Mouse (Mus musculus) kidney, embryonic 16.5 days (tissue): Measurements from ENCODE around the gene Wscd1. TPM values are rescaled to one million over a fixed set of nuclear protein-coding genes. Genes with fewer than 3 reads are reported as not detected.

Source experiments
- ATAC-seq: fragments of 200-750 bp; cut with Nextera tagmentation; 2 replicates; pipeline ENCODE4 v1.8.0; 2017; ENCODE audit warnings: moderate TSS enrichment; ENCODE audit not compliant: low FRiP score, low TSS enrichment
- H3K27ac ChIP-seq: fragments of 300-500 bp; sonication (generic); 2 replicates; pipeline ENCODE4 v1.5.1; 2014; ENCODE audit warnings: low read length
- H3K27me3 ChIP-seq: fragments of 300-500 bp; sonication (generic); 2 replicates; pipeline ENCODE4 v1.6.1; 2014; ENCODE audit warnings: low read length, control low read depth, mixed read lengths; ENCODE audit not compliant: insufficient read depth
- H3K36me3 ChIP-seq: fragments of 300-500 bp; sonication (generic); 2 replicates; pipeline ENCODE4 v1.6.1; 2014; ENCODE audit warnings: low read length, control low read depth, mixed read lengths; ENCODE audit not compliant: insufficient read depth
- H3K4me1 ChIP-seq: fragments of 300-500 bp; sonication (generic); 2 replicates; pipeline ENCODE4 v1.6.1; 2014; ENCODE audit warnings: low read length, control low read depth, mixed read lengths; ENCODE audit not compliant: insufficient read depth
- H3K4me2 ChIP-seq: fragments of 300-500 bp; sonication (generic); replicated peaks from 2 replicates; pipeline ENCODE4 v1.6.1; 2014; ENCODE audit warnings: low read depth, low read length
- H3K4me3 ChIP-seq: fragments of 300-500 bp; sonication (generic); 2 replicates; pipeline ENCODE4 v1.5.1; 2014; ENCODE audit warnings: mild to moderate bottlenecking, low read length
- H3K9ac ChIP-seq: fragments of 300-500 bp; sonication (generic); replicated peaks from 2 replicates; pipeline ENCODE4 v1.6.1; 2014; ENCODE audit warnings: low read length
- H3K9me3 ChIP-seq: fragments of 300-500 bp; sonication (generic); 2 replicates; pipeline ENCODE4 v1.6.1; 2016; ENCODE audit warnings: low read length, control low read depth
- WGBS: fragments of 180-500 bp; shearing (Covaris S2); extraction: QIAGEN DNeasy Blood & Tissue Kit; methylation state at CpG from one replicate; pipeline ENCODE4 v1.1.7; 2014; 5-methylcytosine and 5-hydroxymethylcytosine counted together
- polyA plus RNA-seq: library from polyadenylated mRNA; unstranded; fragments of >200 nt; fragmentation: Nextera tagmentation; extraction: Ambion mirVana; gene quantifications from 2 replicates; pipeline ENCODE4 v1.2.1, GENCODE M21; 2015

Gene Wscd1
- polyA plus RNA-seq, 1 experiment from 2014 or later, result 18.1 TPM

- Histone ChIP-seq H3K27ac (no peak overlapping the region), H3K36me3 (no peaks in the 10 kb centered on the region), H3K9me3 (no peaks in the 10 kb centered on the region), H3K4me1 (no peaks in the 10 kb centered on the region; the same call in 1 of the 2 replicates), H3K27me3 (no peaks in the 10 kb centered on the region), H3K9ac (no peak overlapping the region), H3K4me2 (no peak overlapping the region), H3K4me3 (no peak overlapping the region)
- no peak for ATAC-seq
- WGBS, result 80% methylated on average over 13 of the region's 13 CpGs
These were observed 32.1 kb downstream of the Wscd1 start for GRCm38 (mm10) chr11:71781737-71782354.

- Histone ChIP-seq H3K4me2 (no peak overlapping the region), H3K27me3 (no peaks in the 10 kb centered on the region), H3K36me3 (no peaks in the 10 kb centered on the region), H3K4me3 (no peak overlapping the region), H3K9me3 (no peaks in the 10 kb centered on the region), H3K9ac (no peak overlapping the region), H3K27ac (no peak overlapping the region), H3K4me1 (no peaks in the 10 kb centered on the region)
- no peak for ATAC-seq
- WGBS, result 84% methylated on average over 4 of the region's 4 CpGs
These were observed 35.8 kb downstream of the Wscd1 start for GRCm38 (mm10) chr11:71785499-71785898.

- no peak overlapping the region for H3K4me2 ChIP-seq
- no peak overlapping the region for H3K9ac ChIP-seq
- no peak overlapping the region for H3K4me3 ChIP-seq
- H3K9me3 ChIP-seq, result no peaks in the 10 kb centered on the region
- H3K27ac ChIP-seq, result no peak overlapping the region
- 83% methylated on average over 4 of the region's 4 CpGs for WGBS
- no peaks in the 10 kb centered on the region for H3K27me3 ChIP-seq
- no peaks in the 10 kb centered on the region for H3K36me3 ChIP-seq
- no peak for ATAC-seq
- H3K4me1 ChIP-seq, result no peaks in the 10 kb centered on the region
These were observed 38.5 kb downstream of the Wscd1 start for GRCm38 (mm10) chr11:71788209-71788608.

- no peaks in the 10 kb centered on the region for H3K9me3 ChIP-seq
- H3K27me3 ChIP-seq, result no peaks in the 10 kb centered on the region
- no peak for ATAC-seq
- H3K4me3 ChIP-seq, result no peak overlapping the region
- no peak overlapping the region for H3K27ac ChIP-seq
- no peak overlapping the region for H3K4me2 ChIP-seq
- WGBS, result 83% methylated on average over 3 of the region's 3 CpGs
- H3K36me3 ChIP-seq, result no peaks in the 10 kb centered on the region
- H3K9ac ChIP-seq, result no peak overlapping the region
- H3K4me1 ChIP-seq, result no peaks in the 10 kb centered on the region
These were observed 40.5 kb downstream of the Wscd1 start for GRCm38 (mm10) chr11:71790227-71790626.

GRCm38 (mm10) chr11:71799206-71799605 is 49.5 kb downstream of the Wscd1 start:
- H3K4me2 ChIP-seq, result no peak overlapping the region
- no peaks in the 10 kb centered on the region for H3K9me3 ChIP-seq
- no peak overlapping the region for H3K9ac ChIP-seq
- no peaks in the 10 kb centered on the region for H3K4me1 ChIP-seq
- no peak overlapping the region for H3K27ac ChIP-seq
- no peak overlapping the region for H3K4me3 ChIP-seq
- WGBS, result 88% methylated on average over 4 of the region's 4 CpGs
- no peaks in the 10 kb centered on the region for H3K27me3 ChIP-seq
- H3K36me3 ChIP-seq, result no peaks in the 10 kb centered on the region
- ATAC-seq, result no peak

- no peaks in the 10 kb centered on the region for H3K36me3 ChIP-seq
- H3K27ac ChIP-seq, result no peak overlapping the region
- 93% methylated on average over 2 of the region's 2 CpGs for WGBS
- no peak for ATAC-seq
- no peak overlapping the region for H3K4me3 ChIP-seq
- H3K9ac ChIP-seq, result no peak overlapping the region
- H3K4me2 ChIP-seq, result no peak overlapping the region
- no peaks in the 10 kb centered on the region for H3K4me1 ChIP-seq
- no peaks in the 10 kb centered on the region for H3K9me3 ChIP-seq
- no peaks in the 10 kb centered on the region for H3K27me3 ChIP-seq
These were observed 58.8 kb downstream of the Wscd1 start for GRCm38 (mm10) chr11:71808521-71808920.

GRCm38 (mm10) chr11:71811828-71812227 is 62.1 kb downstream of the Wscd1 start:
- no peak overlapping the region for H3K9ac ChIP-seq
- no peaks in the 10 kb centered on the region for H3K9me3 ChIP-seq
- H3K4me3 ChIP-seq, result no peak overlapping the region
- H3K27ac ChIP-seq, result no peak overlapping the region
- 67% methylated on average over 2 of the region's 2 CpGs for WGBS
- no peaks in the 10 kb centered on the region for H3K27me3 ChIP-seq
- H3K4me1 ChIP-seq, result no peaks in the 10 kb centered on the region
- H3K4me2 ChIP-seq, result no peak overlapping the region
- H3K36me3 ChIP-seq, result no peaks in the 10 kb centered on the region
- no peak for ATAC-seq

- no peaks in the 10 kb centered on the region for H3K27me3 ChIP-seq
- 83% methylated on average over 7 of the region's 7 CpGs for WGBS
These were observed 63.2 kb downstream of the Wscd1 start for GRCm38 (mm10) chr11:71812921-71813320.

GRCm38 (mm10) chr11:71814511-71814910 is 64.8 kb downstream of the Wscd1 start:
- Histone ChIP-seq H3K27me3 (no peaks in the 10 kb centered on the region), H3K4me2 (no peak overlapping the region), H3K4me1 (no peaks in the 10 kb centered on the region), H3K9ac (no peak overlapping the region), H3K36me3 (no peaks in the 10 kb centered on the region), H3K4me3 (no peak overlapping the region), H3K9me3 (no peaks in the 10 kb centered on the region), H3K27ac (no peak overlapping the region)
- no peak for ATAC-seq
- WGBS, result 66% methylated on average over 7 of the region's 7 CpGs

More at GRCm38 (mm10) chr11:71812921-71813320, 63.2 kb downstream of the Wscd1 start:
- ATAC-seq, result no peak
- no peaks in the 10 kb centered on the region for H3K9me3 ChIP-seq
- H3K9ac ChIP-seq, result no peak overlapping the region
- no peak overlapping the region for H3K4me2 ChIP-seq
- no peak overlapping the region for H3K4me3 ChIP-seq
- no peak overlapping the region for H3K27ac ChIP-seq
- H3K36me3 ChIP-seq, result no peaks in the 10 kb centered on the region
- H3K4me1 ChIP-seq, result no peaks in the 10 kb centered on the region

GRCm38 (mm10) chr11:71815326-71815725 is 65.6 kb downstream of the Wscd1 start:
- no peak for ATAC-seq
- no peak overlapping the region for H3K9ac ChIP-seq
- no peak overlapping the region for H3K27ac ChIP-seq
- no peaks in the 10 kb centered on the region for H3K36me3 ChIP-seq
- H3K4me2 ChIP-seq, result no peak overlapping the region
- no peaks in the 10 kb centered on the region for H3K9me3 ChIP-seq
- 73% methylated on average over 6 of the region's 6 CpGs for WGBS
- H3K4me3 ChIP-seq, result no peak overlapping the region
- H3K27me3 ChIP-seq, result no peaks in the 10 kb centered on the region
- no peaks in the 10 kb centered on the region for H3K4me1 ChIP-seq
